Mouse (Mus musculus) liver (tissue): ENCODE measurements around the gene Fam89b.
A peak's percentile ranks its signal among the peaks of the same experiment; 100 is the strongest.

Source experiments
- DNase-seq: peaks from one replicate; pipeline ENCODE4 v3.0.0-alpha.2; 2020; ENCODE audit warnings: mixed read lengths

The Fam89b gene

DNA sequence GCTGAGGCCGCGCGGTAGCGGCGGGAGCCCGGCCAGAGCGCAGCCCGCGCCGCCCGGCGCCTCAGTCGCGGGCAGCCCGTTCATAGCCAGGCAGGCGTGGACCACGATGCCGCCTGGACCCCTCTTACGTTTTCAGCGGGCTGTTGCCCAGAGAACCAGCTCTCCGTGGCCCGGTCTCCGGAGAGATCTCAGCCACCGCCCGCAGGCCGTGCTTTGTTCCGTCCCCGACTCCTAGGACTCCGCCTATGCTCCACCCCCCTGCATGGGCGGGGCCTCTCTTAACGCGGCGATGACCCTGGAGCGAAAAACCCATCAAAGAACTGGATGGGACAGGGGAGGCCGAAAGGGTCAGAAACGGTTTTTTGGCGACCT lies at the start of gene Fam89b:
Gene Fam89b, minus strand, starts transcription at position 210 of the 372 bp plus-strand sequence.
- DNase-seq = peak; percentile 94

DNA sequence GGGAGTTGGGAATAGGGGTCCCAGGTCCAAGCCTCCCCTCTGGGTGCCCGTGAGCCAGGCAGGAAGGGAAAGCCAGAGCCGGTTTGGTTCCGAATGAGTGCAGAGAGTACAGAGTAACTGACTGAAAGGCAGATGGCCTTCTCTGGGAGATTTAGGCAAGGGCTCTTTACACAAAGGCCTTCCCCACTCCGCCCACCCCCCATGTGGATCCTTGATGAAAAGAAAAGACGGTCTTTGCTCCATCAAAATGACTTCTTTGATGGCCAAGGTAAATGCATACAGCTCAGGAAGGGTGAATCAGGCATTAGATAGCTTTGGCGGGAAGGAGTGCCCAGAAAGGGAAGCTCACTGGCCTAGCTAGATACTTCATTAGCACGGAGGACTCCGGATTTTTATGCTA lies 48.9 kb upstream of the Fam89b start:
- DNase-seq = no peak

DNA sequence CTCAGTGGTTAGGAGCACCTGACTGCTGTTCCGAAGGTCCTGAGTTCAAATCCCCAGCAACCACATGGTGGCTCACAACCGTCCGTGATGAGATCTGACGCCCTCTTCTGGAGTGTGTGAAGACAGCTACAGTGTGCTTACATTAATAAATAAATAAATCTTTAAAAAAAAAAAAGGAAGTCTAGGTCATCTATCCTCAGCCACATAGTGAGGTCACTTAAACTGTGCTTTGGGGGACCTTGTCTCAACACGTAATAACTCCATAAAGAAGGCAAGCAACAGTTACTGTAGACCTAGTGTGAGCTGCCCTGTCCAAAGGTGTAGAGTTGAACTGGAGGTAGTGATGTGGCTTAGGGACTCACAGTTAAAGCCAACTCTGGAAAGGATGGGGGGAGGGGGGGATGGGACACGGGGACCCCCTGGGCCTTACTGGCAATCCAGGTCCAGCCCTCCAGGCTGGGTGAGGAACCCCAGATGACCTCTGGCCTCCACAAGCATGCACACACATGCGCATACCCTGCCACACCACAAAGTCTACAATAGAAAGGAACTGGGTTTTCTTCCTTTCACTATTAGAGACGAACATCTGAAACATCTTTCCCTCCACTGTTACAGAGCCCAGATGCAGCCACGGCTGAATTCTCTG lies 48.1 kb upstream of the Fam89b start:
- DNase-seq = no peak

DNA sequence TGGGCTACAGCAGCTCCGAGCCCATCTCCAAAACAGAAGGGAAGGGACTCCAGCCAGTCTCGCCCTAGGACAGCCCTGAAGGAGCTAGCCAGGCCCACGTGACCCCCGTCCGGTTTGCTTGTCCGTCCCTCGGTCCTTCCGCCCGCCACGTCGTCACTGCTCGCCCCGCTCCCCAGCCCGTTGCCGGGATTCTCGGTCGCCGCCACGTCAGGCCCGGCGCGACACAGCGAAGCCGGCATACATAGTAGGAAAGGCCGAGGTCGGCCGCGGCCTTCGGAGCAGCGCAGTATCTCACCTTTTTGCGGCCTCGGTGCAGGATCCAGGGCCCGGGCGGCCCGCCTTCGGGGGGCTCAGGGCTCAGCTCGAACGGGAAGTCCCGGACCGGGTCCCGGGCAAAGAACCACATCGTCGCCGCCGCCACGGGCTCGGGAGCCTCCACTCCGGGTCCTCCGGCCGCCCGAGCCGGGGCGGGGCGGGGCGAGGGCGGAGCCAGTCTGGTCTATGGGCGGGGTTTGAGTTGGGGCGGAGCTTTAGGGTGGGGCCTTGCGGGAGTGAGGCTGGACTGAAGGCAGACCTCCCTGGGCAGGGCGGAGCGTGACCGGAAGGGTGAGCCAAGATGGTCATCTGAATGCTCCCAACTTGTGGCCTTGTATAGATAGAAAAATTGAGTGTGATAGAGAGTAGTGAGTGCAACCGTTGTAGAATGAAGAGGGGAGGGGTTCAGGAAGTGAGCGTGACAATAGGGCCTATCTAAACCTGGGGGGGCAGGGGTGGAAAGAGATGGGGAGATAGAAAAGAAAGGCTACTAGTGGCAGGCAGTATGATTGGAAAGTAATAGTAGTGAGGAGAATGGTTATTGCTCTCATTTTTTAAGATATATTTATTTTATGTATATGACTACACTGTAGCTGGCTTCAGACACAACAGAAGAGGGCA lies 41.7 kb upstream of the Fam89b start, which contains the start of gene Scyl1:
Gene Scyl1, minus strand, starts transcription at position 495 of the 936 bp plus-strand sequence.
- DNase-seq = peak; percentile 94

DNA sequence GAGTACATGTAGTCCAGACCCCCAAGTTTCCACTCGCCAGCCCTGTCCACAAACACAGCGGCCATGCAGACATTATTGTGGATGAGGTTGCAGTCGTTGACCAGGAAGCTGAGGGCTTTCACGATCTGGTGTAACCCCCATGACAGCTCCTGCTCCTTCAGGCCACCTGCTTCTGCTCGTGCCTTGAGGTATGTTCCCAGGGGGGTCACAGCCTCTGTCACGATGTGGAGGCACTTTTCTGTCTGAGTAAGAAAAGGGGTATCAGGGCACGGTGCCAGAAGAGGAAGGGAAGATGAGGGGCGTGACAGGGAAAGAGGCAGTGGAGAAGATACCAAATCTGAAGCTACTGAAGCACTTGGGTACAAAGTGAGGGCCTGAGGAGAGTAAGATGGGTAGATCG lies 40.9 kb upstream of the Fam89b start:
- DNase-seq = no peak

DNA sequence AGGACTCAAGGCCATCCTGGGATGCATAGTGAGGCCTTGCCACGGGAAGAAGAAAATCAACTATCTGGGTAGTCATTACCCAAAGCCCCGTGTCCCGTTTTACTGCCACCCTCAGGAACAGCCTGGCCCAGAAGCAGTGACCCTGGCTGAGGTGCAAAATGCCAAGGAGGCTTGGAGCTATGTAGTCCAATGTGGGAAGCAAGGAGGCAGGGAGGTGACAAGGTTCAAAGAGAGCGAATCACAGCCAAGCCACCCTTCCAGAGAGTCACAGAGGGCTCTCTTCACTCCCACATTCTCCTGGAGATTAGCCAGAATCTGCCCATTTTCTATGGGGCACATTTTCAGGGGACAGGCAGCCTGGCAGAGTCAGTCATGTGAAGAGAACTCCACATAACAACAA lies 37.8 kb upstream of the Fam89b start:
- DNase-seq = no peak

DNA sequence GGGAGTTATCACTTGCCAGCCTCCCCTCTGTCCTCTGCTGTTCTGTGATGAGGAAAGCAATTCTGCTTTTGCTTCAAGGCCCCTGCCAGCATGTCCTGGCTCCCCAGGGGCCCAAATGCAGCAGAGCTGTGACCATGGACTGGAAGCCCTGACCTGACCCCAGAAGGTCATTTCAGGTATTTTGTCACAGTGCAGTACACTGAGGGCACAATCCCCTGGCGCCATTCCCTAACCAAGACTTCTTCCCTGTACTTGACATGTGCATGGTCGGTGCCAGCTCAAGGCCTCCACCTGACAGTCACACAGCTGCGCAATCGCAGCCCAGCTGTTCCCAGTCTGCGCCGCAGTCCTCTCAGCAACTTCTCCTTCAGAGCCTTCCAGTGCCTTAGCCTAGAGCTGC lies 33.7 kb upstream of the Fam89b start:
- DNase-seq = no peak

DNA sequence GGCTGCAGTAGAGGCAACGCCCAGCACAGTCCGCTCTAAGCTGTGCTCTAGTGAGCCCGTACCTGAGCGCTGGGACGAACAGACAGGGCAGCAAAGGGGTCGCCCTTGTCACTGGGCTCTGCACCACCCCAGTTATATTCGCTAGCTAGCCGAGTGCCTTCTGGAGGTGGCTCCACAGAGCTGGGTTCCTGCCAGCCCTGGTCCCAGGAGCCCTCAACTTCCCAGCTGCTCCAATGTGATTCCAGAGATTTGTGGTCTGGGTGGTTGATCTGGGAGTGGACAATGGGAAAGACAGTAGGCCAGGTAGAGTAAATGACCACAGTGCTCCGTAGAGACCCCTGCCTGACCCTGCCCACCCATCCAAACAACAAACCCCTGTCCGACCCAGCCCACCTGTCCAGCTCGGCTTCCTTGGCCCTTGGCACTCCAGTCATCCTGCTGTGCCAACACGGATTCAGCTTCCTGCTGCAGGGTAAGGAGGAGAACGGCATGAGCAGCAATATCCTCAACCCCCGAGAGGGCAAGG lies 29.5 kb upstream of the Fam89b start:
- no peak for DNase-seq

DNA sequence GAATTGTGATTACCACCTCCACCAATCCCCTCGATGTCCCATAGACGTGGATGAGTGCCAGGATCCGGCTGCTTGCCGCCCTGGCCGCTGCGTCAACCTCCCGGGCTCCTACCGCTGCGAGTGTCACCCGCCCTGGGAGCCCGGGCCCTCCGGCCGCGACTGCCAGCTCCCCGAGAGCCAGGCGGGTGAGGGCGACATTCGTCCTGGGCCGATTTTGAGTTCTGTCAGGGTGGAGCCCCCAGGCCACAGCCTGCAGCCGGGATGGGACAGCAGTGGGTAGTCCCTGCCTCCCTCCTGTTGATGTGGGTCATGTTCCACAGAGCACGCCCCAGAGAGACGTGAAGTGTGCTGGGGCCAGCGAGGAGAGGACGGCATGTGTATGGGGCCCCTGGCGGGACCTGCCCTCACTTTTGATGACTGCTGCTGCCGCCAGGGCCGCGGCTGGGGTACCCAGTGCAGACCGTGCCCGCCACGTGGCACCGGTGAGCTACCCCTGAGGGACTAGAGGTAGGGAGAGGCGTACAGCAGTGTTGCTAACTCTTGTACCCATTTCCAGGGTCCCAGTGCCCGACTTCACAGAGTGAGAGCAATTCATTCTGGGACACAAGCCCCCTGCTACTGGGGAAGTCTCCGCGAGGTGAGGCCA lies 27.7 kb upstream of the Fam89b start:
- DNase-seq = no peak

DNA sequence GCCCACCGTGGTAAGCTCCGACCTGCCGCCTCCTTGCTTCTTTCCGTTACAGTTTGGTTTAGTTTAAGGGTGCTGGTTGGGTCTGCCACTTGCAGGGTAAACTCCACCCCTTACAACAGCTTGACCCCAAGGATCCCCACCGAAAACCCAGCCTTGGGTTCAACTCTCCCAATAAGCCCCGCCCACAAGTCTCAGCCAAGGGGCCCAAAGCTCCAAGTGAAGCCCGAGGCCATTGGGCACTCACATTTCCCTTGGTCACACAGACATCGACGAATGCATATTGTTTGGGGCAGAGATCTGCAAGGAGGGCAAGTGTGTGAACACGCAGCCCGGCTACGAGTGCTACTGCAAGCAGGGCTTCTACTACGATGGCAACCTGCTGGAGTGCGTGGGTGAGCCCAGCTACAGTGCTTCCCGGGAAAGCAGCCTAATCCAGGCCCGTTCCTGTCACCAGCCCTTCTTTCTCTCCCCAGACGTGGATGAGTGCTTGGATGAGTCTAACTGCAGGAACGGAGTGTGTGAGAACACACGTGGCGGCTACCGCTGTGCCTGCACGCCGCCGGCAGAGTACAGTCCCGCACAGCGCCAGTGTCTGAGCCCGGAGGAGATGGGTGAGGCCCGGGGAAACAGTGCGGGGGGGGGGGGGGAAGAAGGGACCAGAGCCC lies 27.0 kb upstream of the Fam89b start:
- no peak for DNase-seq

DNA sequence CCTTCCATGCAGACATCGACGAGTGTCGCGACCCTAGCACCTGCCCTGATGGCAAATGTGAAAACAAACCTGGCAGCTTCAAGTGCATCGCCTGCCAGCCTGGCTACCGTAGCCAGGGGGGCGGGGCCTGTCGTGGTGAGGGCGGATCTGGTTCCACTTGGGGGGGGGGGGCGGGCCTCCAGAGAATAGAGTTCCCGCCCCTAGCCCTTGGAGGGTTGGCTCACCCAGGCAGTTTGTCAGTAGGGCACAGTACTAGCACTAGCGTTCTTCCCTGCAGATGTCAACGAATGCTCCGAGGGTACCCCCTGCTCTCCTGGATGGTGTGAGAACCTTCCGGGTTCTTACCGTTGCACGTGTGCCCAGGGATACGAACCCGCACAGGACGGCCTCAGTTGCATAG lies 22.3 kb upstream of the Fam89b start:
- DNase-seq = peak; percentile 51

DNA sequence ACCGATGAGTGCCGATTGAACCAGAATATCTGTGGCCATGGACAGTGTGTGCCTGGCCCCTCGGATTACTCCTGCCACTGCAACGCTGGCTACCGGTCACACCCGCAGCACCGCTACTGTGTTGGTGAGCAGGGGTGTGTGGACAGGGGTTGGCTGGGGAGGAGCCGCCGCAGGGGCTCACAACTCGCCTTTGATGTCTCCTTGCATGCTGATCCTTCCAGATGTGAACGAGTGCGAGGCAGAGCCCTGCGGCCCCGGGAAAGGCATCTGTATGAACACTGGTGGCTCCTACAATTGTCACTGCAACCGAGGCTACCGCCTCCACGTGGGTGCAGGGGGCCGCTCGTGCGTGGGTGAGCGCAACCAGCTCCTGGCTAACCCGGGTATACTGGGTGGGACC lies 21.5 kb upstream of the Fam89b start:
- DNase-seq = no peak

DNA sequence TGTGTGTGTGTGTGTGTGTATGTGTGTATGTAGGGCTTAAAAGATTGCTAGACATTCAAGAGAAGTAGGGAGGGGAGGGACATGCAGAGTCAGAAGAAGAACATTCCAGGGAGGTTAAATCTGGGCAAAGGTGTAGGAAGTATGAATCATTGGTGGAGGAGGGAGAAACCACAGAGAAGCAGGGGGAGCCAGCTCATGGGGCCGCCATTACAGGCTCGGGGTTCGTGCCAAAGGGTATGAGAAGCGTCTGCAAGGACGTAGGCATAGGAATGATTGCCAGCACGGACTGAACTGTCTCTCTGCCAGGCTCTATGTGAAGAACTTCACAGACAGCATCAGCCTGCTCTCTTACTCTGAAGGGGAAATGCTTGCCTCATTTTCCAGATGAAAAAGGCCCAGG lies 20.0 kb upstream of the Fam89b start:
- DNase-seq = no peak

DNA sequence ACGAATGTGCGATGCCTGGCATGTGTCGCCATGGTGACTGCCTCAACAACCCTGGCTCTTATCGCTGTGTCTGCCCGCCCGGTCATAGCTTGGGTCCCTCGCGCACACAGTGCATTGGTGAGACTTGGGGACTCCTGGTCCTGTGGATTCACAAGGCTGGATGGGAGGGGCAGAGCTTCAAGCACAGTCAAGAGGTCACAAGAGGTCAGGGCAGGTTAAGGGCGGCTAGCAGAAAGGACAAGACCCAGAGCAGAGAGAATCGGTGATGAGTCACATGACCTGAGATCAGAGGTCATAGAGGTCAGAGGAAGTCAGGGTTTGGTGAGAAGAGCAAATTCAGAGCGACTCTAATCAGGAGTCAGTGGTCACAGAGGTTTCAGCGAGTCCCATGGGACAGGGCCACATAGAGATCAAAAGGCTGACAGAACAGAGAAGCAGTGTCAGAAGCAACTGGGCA lies 17.5 kb upstream of the Fam89b start:
- DNase-seq = peak; percentile 39

DNA sequence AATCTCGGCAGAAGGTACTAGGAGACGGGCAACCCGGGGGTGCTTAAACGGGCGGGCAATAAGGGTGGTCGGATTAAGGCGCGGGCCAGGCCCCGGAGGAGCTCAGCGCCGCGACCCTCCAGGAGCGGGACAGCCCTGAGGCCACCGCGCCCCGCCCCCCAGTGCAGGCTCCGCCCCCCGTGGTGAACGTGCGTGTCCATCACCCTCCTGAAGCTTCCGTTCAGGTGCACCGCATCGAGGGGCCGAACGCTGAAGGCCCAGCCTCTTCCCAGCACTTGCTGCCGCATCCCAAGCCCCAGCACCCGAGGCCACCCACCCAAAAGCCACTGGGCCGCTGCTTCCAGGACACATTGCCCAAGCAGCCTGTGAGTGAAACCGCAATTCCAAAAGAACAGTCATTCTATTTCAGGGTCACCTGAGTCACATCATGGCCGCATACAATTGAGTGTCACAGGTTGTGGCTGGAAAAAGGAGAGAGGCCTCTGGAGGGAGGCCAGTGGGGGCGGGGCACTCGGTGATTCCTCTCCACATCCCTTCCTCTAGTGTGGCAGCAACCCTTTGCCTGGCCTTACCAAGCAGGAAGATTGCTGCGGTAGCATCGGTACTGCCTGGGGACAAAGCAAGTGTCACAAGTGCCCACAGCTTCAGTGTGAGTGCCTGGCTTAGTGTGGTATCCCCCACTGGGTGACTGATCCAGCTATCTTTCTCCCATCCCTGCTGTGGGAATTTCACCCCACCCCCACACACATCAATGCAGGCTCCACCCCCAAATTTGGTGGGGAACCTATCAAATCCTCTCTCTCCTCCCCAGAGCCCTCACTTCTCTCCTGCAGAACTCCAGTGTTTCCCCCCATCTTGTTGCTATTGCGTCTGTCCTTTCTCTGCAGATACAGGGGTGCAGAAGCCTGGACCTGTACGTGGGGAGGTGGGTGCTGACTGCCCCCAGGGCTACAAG lies 16.6 kb upstream of the Fam89b start:
- peak; percentile 45 for DNase-seq

DNA sequence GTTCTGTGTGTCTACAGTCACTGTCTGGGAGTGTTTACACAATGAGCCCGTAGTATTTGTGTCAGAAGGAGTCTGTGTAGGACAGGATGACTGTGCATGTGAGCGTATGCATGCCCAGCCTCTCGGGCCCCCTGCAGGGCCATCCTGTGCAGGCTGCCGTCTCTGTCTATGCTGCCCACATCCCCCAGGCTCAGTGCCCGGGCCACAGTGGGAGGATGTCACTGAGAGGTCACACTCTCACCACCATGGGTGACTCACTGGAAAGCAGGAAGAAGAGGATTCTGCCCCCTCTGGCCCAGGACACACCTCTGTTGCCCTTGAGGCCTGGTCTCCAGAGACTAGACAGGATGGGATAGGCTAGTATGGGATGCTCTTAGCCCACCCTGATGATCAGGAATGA lies 14.1 kb upstream of the Fam89b start:
- DNase-seq = no peak

DNA sequence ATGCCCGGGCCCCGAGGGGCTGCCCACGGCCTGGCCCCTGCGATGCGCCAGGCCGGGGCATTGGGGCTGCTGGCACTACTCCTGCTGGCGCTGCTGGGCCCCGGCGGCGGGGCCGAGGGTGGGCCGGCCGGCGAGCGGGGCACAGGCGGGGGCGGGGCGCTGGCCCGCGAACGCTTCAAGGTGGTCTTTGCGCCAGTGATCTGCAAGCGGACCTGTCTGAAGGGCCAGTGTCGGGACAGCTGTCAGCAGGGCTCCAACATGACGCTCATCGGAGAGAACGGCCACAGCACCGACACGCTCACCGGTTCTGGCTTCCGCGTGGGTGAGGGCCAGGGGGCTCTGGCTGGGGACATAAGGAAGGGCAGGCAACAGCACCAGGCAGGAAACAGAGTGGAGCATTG lies 12.8 kb upstream of the Fam89b start:
- no peak for DNase-seq

DNA sequence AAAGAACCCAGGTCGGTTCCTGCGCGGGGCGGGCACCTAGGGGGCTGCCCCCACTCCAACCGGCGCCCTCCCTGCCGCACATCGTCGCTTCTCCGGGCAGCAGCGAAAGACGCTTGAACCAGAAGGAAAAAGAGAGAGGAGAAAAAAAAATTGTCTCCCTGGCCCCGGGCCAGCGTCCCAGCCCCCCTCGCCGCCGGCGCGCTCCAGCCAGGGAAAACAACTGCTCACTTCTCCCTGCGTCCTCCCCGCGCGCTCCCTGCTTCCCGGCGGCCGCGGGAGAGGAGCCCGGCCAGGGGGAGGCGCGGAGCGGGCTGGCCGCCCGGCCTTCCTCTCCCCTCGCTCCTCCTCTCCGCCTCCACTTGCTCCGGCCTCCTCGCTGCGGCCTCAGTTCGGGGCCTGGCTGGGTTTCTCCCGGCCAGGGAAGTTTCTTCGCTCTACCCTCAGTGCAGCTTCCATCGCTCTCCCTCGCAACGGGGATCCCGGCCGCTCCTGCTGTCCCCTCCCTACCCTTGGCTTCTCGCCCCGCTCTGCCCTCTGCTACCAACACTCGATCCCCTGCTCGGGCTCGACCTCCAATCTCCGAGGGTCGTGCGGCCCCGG lies 12.3 kb upstream of the Fam89b start:
- peak; percentile 59 for DNase-seq

DNA sequence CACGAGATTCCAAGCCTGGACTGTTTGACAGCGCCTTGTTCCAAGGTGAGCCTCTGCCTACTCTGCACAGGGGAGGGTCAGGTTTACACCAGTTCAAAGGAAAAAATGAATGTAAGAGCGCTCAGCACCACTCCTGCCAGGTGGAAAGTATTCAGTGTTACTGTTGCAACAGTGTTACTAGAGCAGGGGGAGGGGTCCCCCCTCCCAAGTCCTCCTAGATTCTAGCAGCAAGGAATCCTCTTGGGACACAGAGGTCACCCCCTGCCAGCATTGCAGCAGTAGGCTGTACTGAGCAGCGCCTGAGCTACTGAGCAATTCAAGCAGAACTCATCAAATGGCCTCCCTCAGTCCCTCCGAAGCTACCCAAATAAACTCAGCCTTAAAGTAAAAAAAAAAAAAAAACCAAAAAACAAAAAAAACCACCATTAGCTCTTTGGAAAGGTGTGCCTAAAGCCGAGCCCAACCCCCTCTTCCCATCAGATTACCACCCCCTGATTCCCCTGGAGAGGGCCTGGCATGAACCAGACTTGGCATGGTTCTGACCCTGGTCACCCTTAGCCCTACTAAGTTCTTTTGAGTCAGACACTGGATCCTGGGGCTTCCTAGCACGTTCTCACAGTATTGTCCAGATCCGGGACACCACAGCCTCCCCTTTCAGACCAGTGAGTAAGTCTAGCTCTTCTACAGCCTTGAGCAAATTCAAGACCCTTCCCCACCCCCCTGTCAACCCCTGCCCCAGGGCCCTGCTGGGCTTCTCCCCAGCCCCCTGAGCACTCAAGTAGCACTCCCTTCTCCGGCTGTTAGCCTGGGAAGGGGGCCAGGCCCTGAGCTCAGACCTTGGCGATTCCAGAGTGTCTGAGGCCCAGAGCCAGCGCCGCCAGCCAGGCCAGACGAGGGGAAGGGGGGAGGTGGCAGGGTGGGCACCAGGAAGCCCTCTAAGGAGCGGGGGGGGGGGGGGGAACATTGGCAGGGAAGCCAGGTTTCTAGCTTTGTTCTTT lies 11.2 kb upstream of the Fam89b start, which contains the start of gene Ltbp3:
Gene Ltbp3, plus strand, starts transcription at position 585 of the 998 bp plus-strand sequence.
- DNase-seq = no peak

DNA sequence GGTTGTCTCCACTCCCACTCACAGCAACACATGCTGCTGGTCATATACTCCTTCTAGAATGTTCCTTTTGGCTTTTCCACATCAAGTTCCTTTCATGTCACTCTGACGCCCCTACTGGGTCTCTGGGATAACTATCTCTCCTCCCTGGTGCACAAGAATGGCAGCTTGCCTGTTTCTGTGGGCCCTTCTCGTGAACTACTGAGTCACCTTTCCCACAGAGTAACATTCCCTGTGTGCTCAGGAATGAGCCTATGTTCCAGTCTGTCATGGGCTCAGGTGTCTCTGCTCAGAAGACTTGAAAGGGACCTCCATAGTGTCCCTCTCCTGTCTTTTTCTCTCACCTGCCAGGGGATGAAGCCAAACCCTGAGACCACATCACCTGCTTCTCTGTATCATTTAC lies 10.0 kb upstream of the Fam89b start:
- no peak for DNase-seq
